Mouse (Mus musculus) right cerebral cortex, postnatal 4 days (tissue): ENCODE measurements at regions not wholly inside any gene's neighbourhood (a gene's known extent, or its start where the extent isn't known, plus 50 kb on each side); places are given as distances from the start of the nearest gene placed in this dataset.
"Not testable (repeated sequence)": the region's sequence is repeated elsewhere in the genome, so short reads cannot be mapped to it uniquely, and the experiment has no call there.

Experiments used
- DNase-seq: peaks from one replicate; pipeline ENCODE4 v3.0.0-alpha.2; 2022

- DNase-seq: no peak
Measured at GRCm38 (mm10) chr17:63712937-63713336, 149.9 kb upstream of the Fer start.

GRCm38 (mm10) chr17:63715687-63716086 is 147.2 kb upstream of the Fer start:
- no peak for DNase-seq

- DNase-seq: no peak
Measured at GRCm38 (mm10) chr17:63716161-63716560, 146.7 kb upstream of the Fer start.

GRCm38 (mm10) chr17:63717051-63717578 is 145.7 kb upstream of the Fer start:
- DNase-seq: no peak

GRCm38 (mm10) chr17:63718972-63719715 is 143.7 kb upstream of the Fer start:
- no peak for DNase-seq

GRCm38 (mm10) chr17:63719771-63720170 is 143.1 kb upstream of the Fer start:
- DNase-seq: no peak

- DNase-seq: no peak
Measured at GRCm38 (mm10) chr17:63720883-63721282, 142.0 kb upstream of the Fer start.

- no peak for DNase-seq
Measured at GRCm38 (mm10) chr17:63722434-63723004, 140.3 kb upstream of the Fer start.

GRCm38 (mm10) chr17:63738206-63738605 is 124.7 kb upstream of the Fer start:
- DNase-seq: no peak

GRCm38 (mm10) chr17:63739710-63740109 is 123.2 kb upstream of the Fer start:
- DNase-seq: no peak

- not testable (repeated sequence) for DNase-seq
Measured at GRCm38 (mm10) chr17:63749257-63749656, 113.6 kb upstream of the Fer start.

- DNase-seq: no peak
Measured at GRCm38 (mm10) chr17:63754399-63754798, 108.5 kb upstream of the Fer start.

- DNase-seq: no peak
Measured at GRCm38 (mm10) chr17:63757896-63758695, 104.8 kb upstream of the Fer start.

GRCm38 (mm10) chr17:63758817-63759404 is 104.0 kb upstream of the Fer start:
- no peak for DNase-seq

- no peak for DNase-seq
Measured at GRCm38 (mm10) chr17:63761058-63761457, 101.8 kb upstream of the Fer start.

GRCm38 (mm10) chr17:63771111-63771510 is 91.8 kb upstream of the Fer start:
- DNase-seq: no peak

- DNase-seq: no peak
Measured at GRCm38 (mm10) chr17:63784381-63785116, 78.3 kb upstream of the Fer start.

GRCm38 (mm10) chr17:63786444-63786843 is 76.4 kb upstream of the Fer start:
- no peak for DNase-seq

- DNase-seq: no peak
Measured at GRCm38 (mm10) chr17:63794352-63794751, 68.5 kb upstream of the Fer start.

- DNase-seq: no peak
Measured at GRCm38 (mm10) chr17:63798381-63798780, 64.5 kb upstream of the Fer start.

- no peak for DNase-seq
Measured at GRCm38 (mm10) chr17:63798961-63799531, 63.8 kb upstream of the Fer start.

- no peak for DNase-seq
Measured at GRCm38 (mm10) chr17:63801411-63801810, 61.5 kb upstream of the Fer start.
